Mouse (Mus musculus) spleen, embryonic (tissue): ENCODE results near the gene Kti12.

Experiments
- CTCF ChIA-PET: fragments of 350-600 bp; sonication (Branson Sonifier 250); formaldehyde crosslinking; loops from one replicate; lab custom pipeline; 2022; lab: Charles Lee

Kti12 gene

GRCm38 (mm10) chr4:108847715-108848504 lies at the start of gene Kti12:
Gene Kti12, plus strand, starts transcription at chr4:108847785.
- CTCF ChIA-PET: interaction anchor here (1.1 kb wide), 1 partner anchor 9 kb away, joined by 3 read pairs; no protein-coding TSS in a partner anchor

GRCm38 (mm10) chr4:108798083-108798830 lies 49.3 kb upstream of the Kti12 start:
- CTCF ChIA-PET: no interaction called here

DNA sequence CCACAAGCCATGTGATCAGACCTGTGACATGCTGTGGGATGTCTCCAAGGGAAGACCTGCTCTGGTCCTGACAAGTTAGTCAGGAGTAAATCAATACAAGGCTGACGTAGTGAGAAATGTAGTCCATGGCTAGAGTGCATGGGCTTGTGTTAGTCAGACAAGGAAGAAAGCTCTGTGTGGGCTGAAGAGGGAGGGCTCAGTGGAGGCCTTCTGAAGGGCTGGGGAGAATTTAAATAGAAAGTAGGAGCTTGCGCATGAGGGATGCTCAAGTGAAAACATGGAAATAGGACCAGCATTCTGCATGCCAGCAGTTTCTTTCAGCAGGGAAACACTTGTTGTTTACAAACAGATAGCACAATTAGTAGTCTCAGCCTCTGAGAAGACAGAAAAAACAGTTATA lies 44.0 kb upstream of the Kti12 start:
- CTCF ChIA-PET: no interaction called here

- CTCF ChIA-PET: no interaction called here
These were observed 36.4 kb upstream of the Kti12 start for GRCm38 (mm10) chr4:108811142-108811541.

DNA sequence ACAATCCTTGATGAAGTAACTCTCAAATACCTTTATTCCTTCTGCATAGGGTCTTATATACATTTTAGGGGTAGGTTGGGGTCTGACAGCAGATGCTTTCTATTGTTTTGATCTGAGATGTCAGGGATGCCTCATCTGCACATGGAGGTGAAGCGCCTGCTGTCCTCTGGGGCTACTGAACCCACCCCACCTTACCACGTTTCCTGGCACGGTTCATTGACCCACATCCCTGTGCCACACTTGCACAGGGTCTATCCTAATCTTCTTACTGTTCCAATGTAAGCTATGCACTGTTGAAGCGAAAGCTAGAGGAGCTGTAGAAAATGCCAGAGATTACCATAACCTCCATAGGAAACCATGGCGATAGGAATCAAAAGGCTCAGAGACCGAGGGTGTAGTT lies 36.0 kb upstream of the Kti12 start:
- CTCF ChIA-PET: no interaction called here

DNA sequence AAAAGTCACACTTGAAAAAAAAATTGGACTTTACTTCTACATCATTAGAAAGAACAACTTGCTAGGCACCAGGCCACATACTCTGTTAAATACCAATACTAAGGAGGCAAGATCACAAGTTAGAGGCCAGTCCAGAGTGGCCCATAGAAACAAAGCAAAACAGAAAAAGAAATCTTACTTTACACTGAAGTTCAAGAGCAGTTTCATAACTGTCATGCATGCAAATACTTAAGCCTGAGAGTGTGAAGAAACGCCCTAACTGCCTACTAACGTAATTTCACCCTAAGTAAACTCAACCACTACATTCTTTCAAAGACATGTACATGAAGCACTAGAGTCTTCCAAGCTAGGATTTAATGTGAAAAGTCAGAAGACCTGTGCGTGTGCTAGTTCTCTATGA lies 21.9 kb upstream of the Kti12 start:
- CTCF ChIA-PET: no interaction called here

DNA sequence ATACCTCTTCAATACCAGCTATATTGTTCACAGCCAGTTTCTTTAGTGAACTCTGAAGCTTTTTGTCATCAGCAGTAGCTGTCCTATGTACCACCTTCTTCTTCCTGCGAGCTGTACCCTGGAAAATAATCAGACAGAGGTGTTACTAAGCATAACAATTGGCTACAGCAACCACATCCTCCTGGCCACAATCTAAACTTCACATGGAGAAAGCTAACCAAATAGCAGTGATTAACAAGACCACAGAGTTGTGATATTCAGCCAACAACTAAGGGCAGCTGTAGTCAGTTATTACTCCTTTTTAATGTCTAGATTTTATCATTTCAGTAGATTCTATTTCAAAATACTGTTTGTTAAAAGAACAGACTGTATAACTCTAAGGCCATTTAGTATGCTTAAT lies 21.5 kb upstream of the Kti12 start:
- CTCF ChIA-PET: no interaction called here

GRCm38 (mm10) chr4:108826643-108827042 lies 20.9 kb upstream of the Kti12 start:
- CTCF ChIA-PET: no interaction called here

GRCm38 (mm10) chr4:108830698-108831097 lies 16.9 kb upstream of the Kti12 start:
- CTCF ChIA-PET: no interaction called here

DNA sequence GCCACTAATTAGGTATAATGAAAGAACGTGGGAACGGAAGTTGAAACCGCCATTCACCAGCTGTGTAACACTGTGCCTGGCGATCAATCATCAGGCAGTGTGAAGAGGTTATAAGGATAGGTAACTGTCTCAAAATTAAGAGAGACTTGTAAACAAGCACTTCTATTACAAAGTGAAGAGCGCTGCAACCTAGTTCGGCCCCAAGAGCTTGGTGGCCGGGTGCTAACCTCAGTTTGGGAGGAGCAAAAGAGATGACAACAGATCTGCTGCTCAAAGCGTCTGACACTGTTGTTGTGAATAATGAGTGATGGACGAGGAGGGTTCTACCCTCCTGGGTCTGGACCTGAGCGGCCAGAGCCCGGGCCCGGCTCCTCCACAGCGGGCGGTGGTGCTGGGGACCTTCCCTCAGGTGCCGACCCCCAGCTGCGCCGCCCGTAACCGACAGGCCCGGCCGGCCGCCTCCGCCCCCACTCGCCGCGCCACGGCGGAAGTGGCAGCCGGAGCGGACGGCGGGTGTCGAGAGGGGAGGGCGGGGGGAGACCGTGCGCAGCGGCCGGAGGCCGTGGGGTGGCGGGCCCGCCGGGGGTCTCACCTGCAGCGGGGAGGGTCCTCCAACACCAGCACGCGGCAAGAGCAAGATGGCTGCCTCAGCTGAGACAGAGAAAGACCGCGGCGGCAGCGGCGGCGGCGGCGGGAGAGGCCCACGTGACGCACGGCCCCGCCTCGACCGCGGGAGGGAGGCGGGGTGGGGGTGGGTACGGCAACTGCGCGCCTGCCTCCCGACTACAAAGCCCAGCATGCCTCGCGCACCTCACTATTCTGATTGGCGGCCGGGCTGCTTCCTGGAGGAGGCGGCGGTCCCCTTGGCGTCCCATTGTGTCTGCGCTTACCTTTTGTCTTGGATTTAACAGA lies 14.4 kb upstream of the Kti12 start, which contains the start of gene Btf3l4:
Gene Btf3l4, minus strand, starts transcription at position 699 of the 912 bp plus-strand sequence.
- CTCF ChIA-PET: interaction anchor here (0.7 to 1.0 kb wide), 3 partner anchors 25 to 317 kb away, joined by 3 to 5 read pairs (median 4); no protein-coding TSS in a partner anchor

DNA sequence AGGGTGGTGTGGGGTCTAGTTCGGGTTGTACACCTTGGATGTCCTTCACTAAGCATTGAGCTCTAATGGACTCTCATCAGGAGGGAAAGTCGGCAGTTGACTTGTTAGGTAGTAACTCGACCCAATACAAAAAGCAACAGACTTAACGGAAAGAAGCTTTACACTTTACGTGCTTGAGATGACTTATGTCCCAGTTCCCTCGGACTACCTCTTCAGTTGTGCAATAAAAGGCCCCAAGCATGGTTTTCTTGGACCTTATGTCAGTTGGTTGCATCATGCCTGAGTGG lies 13.8 kb upstream of the Kti12 start:
- CTCF ChIA-PET: interaction anchor here (0.7 kb wide), 2 partner anchors 24 to 316 kb away, joined by 4 to 5 read pairs; no protein-coding TSS in a partner anchor

- CTCF ChIA-PET: interaction anchor here (0.7 kb wide), 2 partner anchors 24 to 315 kb away, joined by 4 to 5 read pairs; no protein-coding TSS in a partner anchor
These were observed 13.2 kb upstream of the Kti12 start, which contains the start of gene Txndc12 for GRCm38 (mm10) chr4:108834115-108834970. Gene Txndc12, plus strand, starts transcription at chr4:108834601.

- CTCF ChIA-PET: no interaction called here
These were observed 12.6 kb upstream of the Kti12 start for GRCm38 (mm10) chr4:108834971-108835311.

- CTCF ChIA-PET: no interaction called here
These were observed 12.1 kb upstream of the Kti12 start for GRCm38 (mm10) chr4:108835496-108835895.

DNA sequence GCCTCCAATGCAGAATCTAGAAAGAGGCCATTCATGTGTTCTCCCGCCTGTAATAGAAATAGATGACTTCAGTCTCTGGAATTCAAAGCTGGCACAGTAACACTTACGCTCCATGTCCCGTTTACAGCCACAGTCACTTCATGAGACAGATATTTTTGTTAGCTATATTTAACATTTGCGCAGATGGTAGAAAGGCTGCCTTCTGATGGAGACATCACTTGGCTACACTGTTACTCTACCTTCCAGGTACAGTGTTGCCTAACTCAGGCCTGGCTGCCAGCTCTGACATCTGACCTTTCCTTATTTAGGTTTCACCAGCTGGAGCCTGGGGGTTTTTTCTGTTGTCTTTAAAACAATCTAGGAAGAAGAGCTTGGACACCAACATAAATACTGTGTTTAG lies 9.6 kb upstream of the Kti12 start:
- CTCF ChIA-PET: no interaction called here

GRCm38 (mm10) chr4:108841920-108842578 lies 5.5 kb upstream of the Kti12 start:
- CTCF ChIA-PET: no interaction called here

- CTCF ChIA-PET: no interaction called here
These were observed 4.2 kb upstream of the Kti12 start for GRCm38 (mm10) chr4:108843336-108843735.

DNA sequence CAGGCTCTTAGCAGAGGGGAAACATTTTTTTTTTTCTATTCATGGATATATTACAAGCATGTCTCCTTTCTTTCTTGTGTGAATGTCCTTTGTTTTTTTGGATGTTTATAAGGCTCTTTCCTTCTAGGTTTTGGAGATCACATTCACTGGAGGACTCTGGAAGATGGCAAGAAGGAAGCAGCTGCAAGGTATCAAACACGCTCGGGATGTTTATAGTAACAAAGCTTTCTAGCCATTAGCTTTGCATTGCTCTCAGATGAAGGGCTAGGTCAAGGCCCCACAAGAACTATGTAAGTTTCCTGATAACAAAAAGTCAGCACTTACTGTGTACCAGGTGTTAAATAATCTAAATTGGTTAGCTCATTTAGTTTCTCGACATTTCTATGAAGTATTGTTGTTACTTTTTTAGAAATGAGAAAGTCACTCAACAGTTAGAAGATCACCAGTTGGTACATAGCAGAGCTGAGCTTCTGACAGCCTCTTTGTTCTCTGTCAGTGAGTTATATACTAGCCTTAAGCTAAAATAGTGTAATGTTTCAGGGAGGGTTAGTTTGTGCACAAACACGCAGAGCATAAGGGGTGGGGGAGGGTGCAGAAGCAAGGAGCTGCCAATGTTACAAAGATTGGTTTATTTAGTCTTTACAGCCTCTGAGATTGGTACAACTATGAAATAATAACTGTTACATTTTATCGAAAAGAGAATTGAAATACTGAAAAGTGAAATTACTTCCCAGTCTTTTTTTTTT lies 1.6 kb upstream of the Kti12 start:
- CTCF ChIA-PET: interaction anchor here (0.7 kb wide), 2 partner anchors 66 to 349 kb away, joined by 4 to 5 read pairs; no protein-coding TSS in a partner anchor

GRCm38 (mm10) chr4:108848505-108848848 lies 892 bp downstream of the Kti12 start, which contains the start of gene A730015C16Rik:
Gene A730015C16Rik, minus strand, starts transcription at chr4:108848619.
- CTCF ChIA-PET: interaction anchor here (0.9 to 1.1 kb wide), 2 partner anchors 8 to 1115 kb away, joined by 3 to 7 read pairs; no protein-coding TSS in a partner anchor
